Mouse (Mus musculus): ENCODE data around the gene Pitpnm3. TPM values are rescaled to one million over a fixed set of nuclear protein-coding genes. Genes with fewer than 3 reads are reported as not detected.
A peak's percentile ranks its signal among the peaks of the same experiment; 100 is the strongest.

Pitpnm3 gene
- polyA plus RNA-seq, 1 experiment from 2014 or later = 0.89 TPM

DNA sequence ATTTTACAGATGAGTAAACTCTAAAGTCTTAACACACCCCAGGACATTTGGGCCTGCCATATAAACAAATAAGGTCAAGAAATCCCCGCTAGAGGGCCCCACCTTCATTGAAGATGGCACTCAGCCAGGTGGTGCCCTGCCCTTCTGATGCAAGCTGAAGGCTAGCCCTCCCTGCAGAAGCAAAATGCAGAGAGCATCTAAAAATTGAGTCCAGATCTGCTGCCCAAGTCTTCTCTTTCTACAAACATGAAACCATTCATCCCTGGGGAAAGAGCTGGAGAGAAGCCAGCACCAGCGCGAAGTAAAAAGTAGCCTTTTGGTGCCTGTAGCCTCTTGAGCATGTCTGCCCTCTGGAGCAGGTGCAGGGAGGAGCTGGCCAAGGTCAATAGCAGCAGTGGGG lies 57.5 kb downstream of the Pitpnm3 start:
- Histone ChIP-seq H3K27ac (ENCODE audit: low read depth) (no peak overlapping the region), H3K4me1 (ENCODE audit: insufficient read depth) (no peaks in the 10 kb centered on the region), H3K9me3 (ENCODE audit: low read depth, low read length) (no peaks in the 10 kb centered on the region), H3K4me3 (ENCODE audit: low read depth, low read length) (no peak overlapping the region), H3K9ac (no peak overlapping the region), H3K27me3 (ENCODE audit: insufficient read depth, low read length) (no peaks in the 10 kb centered on the region), H3K4me2 (no peak overlapping the region), H3K36me3 (ENCODE audit: insufficient read depth) (no peaks in the 10 kb centered on the region)
- DNase-seq (peak; percentile 17), ATAC-seq (ENCODE audit: insufficient read depth) (no peak)
- 40% methylated on average over 3 of the region's 3 CpGs for WGBS
- TF ChIP-seq CTCF (IDR thresholded peaks at IDR 0.05; ENCODE audit: low read depth) = peak; percentile 15; the same call in 1 of the 2 replicates

DNA sequence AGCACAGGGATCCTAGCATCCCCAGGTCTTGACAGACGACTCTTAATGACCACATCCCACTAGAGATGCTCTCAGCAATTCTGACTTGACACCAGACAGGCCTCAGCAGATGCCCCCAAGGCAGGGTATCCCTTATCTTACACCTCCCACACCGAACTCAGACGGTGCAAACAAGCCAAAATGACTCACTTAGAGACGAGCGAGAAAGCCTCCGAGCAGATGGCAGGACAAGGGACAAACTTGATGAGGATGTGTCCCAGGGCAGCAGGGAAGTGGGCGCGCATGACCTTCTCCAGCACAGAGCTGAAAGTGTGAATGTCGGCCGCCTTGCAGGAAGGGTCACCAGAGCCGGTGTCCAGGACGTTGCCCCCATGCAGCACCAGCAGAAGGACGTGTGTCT lies 61.3 kb downstream of the Pitpnm3 start:
- ATAC-seq (ENCODE audit: insufficient read depth) (no peak), DNase-seq (no peak)
- Histone ChIP-seq H3K9ac (no peak overlapping the region), H3K36me3 (ENCODE audit: insufficient read depth) (no peaks in the 10 kb centered on the region), H3K4me2 (no peak overlapping the region), H3K9me3 (ENCODE audit: low read depth, low read length) (no peaks in the 10 kb centered on the region), H3K4me3 (ENCODE audit: low read depth, low read length) (no peak overlapping the region), H3K4me1 (ENCODE audit: insufficient read depth) (no peaks in the 10 kb centered on the region), H3K27ac (ENCODE audit: low read depth) (no peak overlapping the region), H3K27me3 (ENCODE audit: insufficient read depth, low read length) (no peaks in the 10 kb centered on the region)
- TF ChIP-seq CTCF (IDR thresholded peaks at IDR 0.05; ENCODE audit: low read depth) = no peak
- 62% methylated on average over 13 of the region's 13 CpGs for WGBS

DNA sequence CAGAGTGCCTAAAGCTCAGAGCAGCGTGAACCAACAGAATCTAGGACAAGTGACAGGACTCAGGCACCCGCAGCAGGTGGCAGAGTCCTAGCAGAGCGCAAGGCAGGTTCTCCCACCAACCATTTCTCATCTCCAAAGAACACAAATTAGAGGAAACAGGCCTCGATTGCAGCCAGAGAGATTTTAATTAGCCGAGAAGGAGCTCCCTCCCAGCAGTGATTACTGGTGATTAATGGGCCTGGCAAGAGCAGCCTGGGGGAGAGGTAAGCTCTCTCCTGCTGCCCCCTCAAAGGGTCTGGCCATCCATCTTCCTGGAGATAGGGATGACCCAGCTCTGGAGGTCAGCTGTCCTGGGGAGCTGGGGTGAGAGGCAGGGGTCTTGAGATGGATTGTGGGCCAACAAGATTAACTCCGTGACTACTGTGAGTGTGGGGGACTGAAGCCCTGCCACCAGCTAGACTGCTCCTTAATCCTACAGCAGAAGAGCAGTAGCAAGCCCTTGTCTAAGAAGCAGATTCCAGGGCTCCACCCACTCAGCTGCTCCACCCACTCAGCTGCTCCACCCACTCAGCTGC lies 63.2 kb downstream of the Pitpnm3 start:
- no peak for DNase-seq
- no peak overlapping the region for H3K27ac ChIP-seq (ENCODE audit: low read depth)
- H3K4me3 ChIP-seq (ENCODE audit: low read depth, low read length) = no peak overlapping the region
- no peak overlapping the region for H3K4me2 ChIP-seq
- WGBS = 17% methylated on average over 6 of the region's 6 CpGs
- no peak for ATAC-seq (ENCODE audit: insufficient read depth)
- no peaks in the 10 kb centered on the region for H3K9me3 ChIP-seq (ENCODE audit: low read depth, low read length)
- no peaks in the 10 kb centered on the region for H3K27me3 ChIP-seq (ENCODE audit: insufficient read depth, low read length)
- no peaks in the 10 kb centered on the region for H3K4me1 ChIP-seq (ENCODE audit: insufficient read depth)
- TF ChIP-seq CTCF (IDR thresholded peaks at IDR 0.05; ENCODE audit: low read depth) = no peak
- H3K9ac ChIP-seq = no peak overlapping the region
- no peaks in the 10 kb centered on the region for H3K36me3 ChIP-seq (ENCODE audit: insufficient read depth)

DNA sequence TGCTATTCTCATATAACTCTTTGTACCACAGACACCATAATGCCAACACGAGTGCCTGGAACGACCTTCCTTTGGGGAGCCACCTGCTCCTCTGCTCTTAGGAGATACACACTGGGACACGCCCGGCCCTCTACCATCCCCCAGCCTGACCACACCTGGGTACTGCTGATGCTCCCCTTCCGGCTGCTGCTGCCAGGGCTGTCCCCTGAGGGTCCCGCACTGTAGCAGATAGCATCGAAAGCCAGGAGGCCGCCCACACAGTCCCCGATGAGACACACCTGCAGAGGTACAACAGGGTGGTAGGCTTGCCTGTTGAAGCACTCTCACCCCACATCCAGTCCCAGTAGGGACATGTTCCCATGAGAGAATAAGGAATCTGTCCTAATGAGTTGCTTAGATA lies 64.8 kb downstream of the Pitpnm3 start:
- Histone ChIP-seq H3K9me3 (ENCODE audit: low read depth, low read length) (no peaks in the 10 kb centered on the region), H3K27ac (ENCODE audit: low read depth) (no peak overlapping the region), H3K4me3 (ENCODE audit: low read depth, low read length) (no peak overlapping the region), H3K4me2 (no peak overlapping the region), H3K4me1 (ENCODE audit: insufficient read depth) (no peaks in the 10 kb centered on the region), H3K9ac (no peak overlapping the region), H3K27me3 (ENCODE audit: insufficient read depth, low read length) (no peaks in the 10 kb centered on the region), H3K36me3 (ENCODE audit: insufficient read depth) (no peaks in the 10 kb centered on the region)
- WGBS = 64% methylated on average over 9 of the region's 9 CpGs
- no peak for DNase-seq
- ATAC-seq (ENCODE audit: insufficient read depth) = no peak
- TF ChIP-seq CTCF (IDR thresholded peaks at IDR 0.05; ENCODE audit: low read depth) = no peak

DNA sequence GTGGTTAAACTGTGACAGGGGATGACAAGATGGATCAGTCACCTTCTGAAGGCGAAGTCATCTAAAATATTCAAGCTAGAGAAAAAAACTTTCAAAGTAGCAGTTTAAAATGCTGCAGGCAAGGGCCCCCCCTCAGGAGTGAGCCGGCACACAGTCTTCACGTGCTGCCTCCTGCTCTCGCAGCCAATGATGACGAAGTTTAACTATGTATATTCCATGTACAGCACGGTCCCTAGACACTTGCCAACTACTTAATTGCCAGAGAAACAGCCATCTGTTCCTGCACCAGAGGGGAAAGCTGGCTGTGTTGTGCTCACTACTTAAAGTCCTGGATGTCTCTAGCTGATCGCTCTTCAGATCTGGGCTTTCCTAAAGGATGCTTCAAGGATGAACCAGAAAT lies 67.6 kb downstream of the Pitpnm3 start:
- Histone ChIP-seq H3K9ac (no peak overlapping the region), H3K36me3 (ENCODE audit: insufficient read depth) (no peaks in the 10 kb centered on the region), H3K27me3 (ENCODE audit: insufficient read depth, low read length) (no peaks in the 10 kb centered on the region), H3K4me2 (no peak overlapping the region), H3K9me3 (ENCODE audit: low read depth, low read length) (peaks cover 10% of the 10 kb centered on the region; the same call in 1 of the 2 replicates), H3K27ac (ENCODE audit: low read depth) (no peak overlapping the region), H3K4me1 (ENCODE audit: insufficient read depth) (no peaks in the 10 kb centered on the region), H3K4me3 (ENCODE audit: low read depth, low read length) (no peak overlapping the region)
- no peak for TF ChIP-seq CTCF (IDR thresholded peaks at IDR 0.05; ENCODE audit: low read depth)
- no peak for DNase-seq
- ATAC-seq (ENCODE audit: insufficient read depth) = no peak
- 54% methylated on average over 7 of the region's 7 CpGs for WGBS

DNA sequence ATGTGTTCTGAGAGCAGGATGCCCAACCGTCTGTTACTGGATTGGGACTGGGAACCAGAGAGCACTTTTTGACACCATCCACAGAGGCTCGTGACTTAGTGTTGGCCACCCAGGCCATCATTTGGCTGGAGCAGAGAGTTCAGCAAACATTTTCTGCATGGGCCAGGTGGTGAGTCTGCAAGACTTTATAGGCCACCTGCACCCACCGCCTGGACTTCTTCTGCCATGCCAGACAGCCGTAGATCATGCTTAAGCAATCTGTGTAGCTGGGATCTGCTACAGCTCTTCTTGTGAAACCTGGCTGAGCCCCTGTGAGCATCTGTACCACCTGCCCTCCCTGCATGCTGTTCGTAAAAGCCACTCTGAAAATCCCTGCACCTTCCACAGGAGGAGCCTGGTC lies 68.3 kb downstream of the Pitpnm3 start:
- ATAC-seq (ENCODE audit: insufficient read depth) (no peak), DNase-seq (no peak)
- no peaks in the 10 kb centered on the region for H3K4me1 ChIP-seq (ENCODE audit: insufficient read depth)

DNA sequence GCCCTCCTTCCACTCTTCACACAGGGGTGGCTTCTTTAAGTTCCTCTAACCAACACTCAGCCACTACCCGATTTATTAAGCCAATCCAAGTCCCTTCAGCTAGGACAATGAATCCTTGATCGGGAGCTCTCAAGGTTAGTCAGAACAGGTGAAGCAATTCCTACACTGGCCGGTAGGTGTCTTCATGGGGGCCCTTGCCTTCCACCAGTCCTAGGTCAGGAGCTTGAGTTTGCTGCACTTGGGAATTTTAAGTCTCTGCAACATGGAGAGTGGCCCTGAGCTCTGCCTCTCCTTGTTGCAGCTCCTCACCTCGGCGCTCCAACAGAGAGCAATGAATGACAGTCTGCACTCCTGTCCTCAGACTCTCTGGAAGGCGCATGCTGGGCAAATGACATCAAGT lies 69.2 kb downstream of the Pitpnm3 start:
- H3K9me3 ChIP-seq (ENCODE audit: low read depth, low read length) = peaks cover 10% of the 10 kb centered on the region; the same call in 1 of the 2 replicates
- peak; percentile 60 for DNase-seq
- H3K9ac ChIP-seq = no peak overlapping the region
- H3K27ac ChIP-seq (ENCODE audit: low read depth) = no peak overlapping the region
- peak; percentile 71 for TF ChIP-seq CTCF (IDR thresholded peaks at IDR 0.05; ENCODE audit: low read depth)
- H3K4me3 ChIP-seq (ENCODE audit: low read depth, low read length) = no peak overlapping the region
- no peak overlapping the region for H3K4me2 ChIP-seq
- no peaks in the 10 kb centered on the region for H3K27me3 ChIP-seq (ENCODE audit: insufficient read depth, low read length)
- no peaks in the 10 kb centered on the region for H3K36me3 ChIP-seq (ENCODE audit: insufficient read depth)
- ATAC-seq (ENCODE audit: insufficient read depth) = no peak
- 36% methylated on average over 6 of the region's 6 CpGs for WGBS
- H3K4me1 ChIP-seq (ENCODE audit: insufficient read depth) = no peaks in the 10 kb centered on the region

More for the DNA sequence above, 68.3 kb downstream of the Pitpnm3 start:
- Histone ChIP-seq H3K4me3 (ENCODE audit: low read depth, low read length) (no peak overlapping the region), H3K4me2 (no peak overlapping the region), H3K9me3 (ENCODE audit: low read depth, low read length) (peaks cover 10% of the 10 kb centered on the region; the same call in 1 of the 2 replicates), H3K27ac (ENCODE audit: low read depth) (no peak overlapping the region), H3K27me3 (ENCODE audit: insufficient read depth, low read length) (no peaks in the 10 kb centered on the region), H3K9ac (no peak overlapping the region), H3K36me3 (ENCODE audit: insufficient read depth) (no peaks in the 10 kb centered on the region)
- 73% methylated on average over 5 of the region's 5 CpGs for WGBS
- TF ChIP-seq CTCF (IDR thresholded peaks at IDR 0.05; ENCODE audit: low read depth) = no peak

Data from lung, embryonic 14.5 days (tissue).